Mouse (Mus musculus): ENCODE results near the gene Igfn1.

Gene Igfn1
- long read RNA-seq, experiment 1: 0 reads
- long read RNA-seq, experiment 2: 0 reads

- intact Hi-C loops (cut with DNase I): loop anchor here (5.0 kb wide), 1 partner anchor 49 kb away; no protein-coding TSS in a partner anchor
Measured at GRCm38 (mm10) chr1:136006292-136006748, at the start of gene Igfn1. Gene Igfn1, minus strand, starts transcription at chr1:136006342.

GRCm38 (mm10) chr1:136055771-136056170, 49.6 kb upstream of the Igfn1 start:
- intact Hi-C loops (cut with DNase I): no loop called here

GRCm38 (mm10) chr1:136052547-136052946, 46.4 kb upstream of the Igfn1 start, which contains the start of gene Cacna1s:
Gene Cacna1s, plus strand, starts transcription at chr1:136052750.
- intact Hi-C loops (cut with DNase I): no loop called here

GRCm38 (mm10) chr1:136051465-136051864, 45.3 kb upstream of the Igfn1 start:
- intact Hi-C loops (cut with DNase I): no loop called here

GRCm38 (mm10) chr1:136051013-136051315, 44.8 kb upstream of the Igfn1 start:
- intact Hi-C loops (cut with DNase I): no loop called here

GRCm38 (mm10) chr1:136050312-136051012, 44.3 kb upstream of the Igfn1 start, which contains the start of gene Ascl5:
Gene Ascl5, plus strand, starts transcription at chr1:136050804.
- intact Hi-C loops (cut with DNase I): no loop called here

GRCm38 (mm10) chr1:136047894-136048293, 41.8 kb upstream of the Igfn1 start:
- intact Hi-C loops (cut with DNase I): loop anchor here (10.0 kb wide), 1 partner anchor 93 kb away; no protein-coding TSS in a partner anchor

GRCm38 (mm10) chr1:136047432-136047831, 41.3 kb upstream of the Igfn1 start:
- intact Hi-C loops (cut with DNase I): loop anchor here (10.0 kb wide), 1 partner anchor 93 kb away; no protein-coding TSS in a partner anchor

- intact Hi-C loops (cut with DNase I): loop anchor here (10.0 kb wide), 1 partner anchor 91 kb away; no protein-coding TSS in a partner anchor
Measured at GRCm38 (mm10) chr1:136045774-136046173, 39.6 kb upstream of the Igfn1 start.

- intact Hi-C loops (cut with DNase I): loop anchor here (10.0 kb wide), 1 partner anchor 86 kb away; no protein-coding TSS in a partner anchor
Measured at GRCm38 (mm10) chr1:136040874-136041273, 34.7 kb upstream of the Igfn1 start.

GRCm38 (mm10) chr1:136040452-136040851, 34.3 kb upstream of the Igfn1 start:
- intact Hi-C loops (cut with DNase I): loop anchor here (10.0 kb wide), 1 partner anchor 86 kb away; no protein-coding TSS in a partner anchor

GRCm38 (mm10) chr1:136038746-136039538, 32.8 kb upstream of the Igfn1 start:
- intact Hi-C loops (cut with DNase I): no loop called here

- intact Hi-C loops (cut with DNase I): no loop called here
Measured at GRCm38 (mm10) chr1:136032961-136033360, 26.8 kb upstream of the Igfn1 start.

- intact Hi-C loops (cut with DNase I): no loop called here
Measured at GRCm38 (mm10) chr1:136031697-136032096, 25.6 kb upstream of the Igfn1 start.

GRCm38 (mm10) chr1:136030201-136030600, 24.1 kb upstream of the Igfn1 start:
- intact Hi-C loops (cut with DNase I): no loop called here

GRCm38 (mm10) chr1:136018390-136019189, 12.4 kb upstream of the Igfn1 start:
- intact Hi-C loops (cut with DNase I): no loop called here

GRCm38 (mm10) chr1:136017907-136018313, 11.8 kb upstream of the Igfn1 start:
- intact Hi-C loops (cut with DNase I): no loop called here

- intact Hi-C loops (cut with DNase I): no loop called here
Measured at GRCm38 (mm10) chr1:136017307-136017706, 11.2 kb upstream of the Igfn1 start.

- intact Hi-C loops (cut with DNase I): no loop called here
Measured at GRCm38 (mm10) chr1:136014796-136015502, 8.8 kb upstream of the Igfn1 start.

GRCm38 (mm10) chr1:136013513-136013912, 7.4 kb upstream of the Igfn1 start:
- intact Hi-C loops (cut with DNase I): no loop called here
